Mouse (Mus musculus): ENCODE measurements around the gene Nlgn1. TPM values are rescaled to one million over a fixed set of nuclear protein-coding genes. Genes with fewer than 3 reads are reported as not detected.

Nlgn1 gene
- 0.07 and 0.28 TPM in 2 replicates for polyA plus RNA-seq (2016; fragmentation: Nextera tagmentation; extraction: Ambion mirVana)

DNA sequence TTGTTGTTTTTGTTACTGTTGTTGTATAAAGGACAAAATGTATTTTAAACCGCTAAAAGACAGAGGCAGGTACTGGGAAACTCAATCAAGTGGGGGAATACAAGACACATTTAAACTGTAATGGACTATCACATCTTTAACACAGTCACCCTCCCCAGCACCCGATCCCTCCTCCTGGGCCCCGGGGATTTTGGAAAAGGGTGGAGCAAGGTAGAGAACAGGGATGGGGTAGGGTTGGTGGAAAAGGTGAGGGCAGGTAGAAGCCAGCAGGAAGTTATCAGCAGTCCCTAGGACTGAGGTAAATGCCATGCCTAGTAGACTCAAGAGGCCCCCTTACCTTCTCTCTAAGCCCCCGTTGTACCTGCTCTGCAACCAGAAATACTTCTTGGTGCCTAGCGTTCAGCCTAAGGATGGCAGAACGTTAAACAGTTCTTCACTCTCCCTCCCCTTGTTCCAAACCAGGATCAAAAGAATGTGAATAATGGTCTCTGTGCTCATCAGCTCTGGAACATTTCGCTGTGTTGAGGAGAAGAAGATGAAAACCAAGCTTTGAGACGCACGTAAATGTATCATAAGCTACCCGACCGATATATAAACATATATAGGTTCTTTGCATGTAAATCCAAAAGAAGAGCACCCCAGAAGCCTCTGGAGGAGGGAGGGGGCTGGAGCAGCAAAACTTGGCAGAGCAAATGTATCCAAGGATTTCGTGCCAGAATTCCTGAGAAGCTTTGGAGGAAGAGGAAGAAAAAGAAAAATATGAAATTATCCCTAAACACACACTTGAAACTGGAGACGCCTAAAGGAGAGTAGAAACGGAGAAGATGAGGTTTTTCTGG is at the start of gene Nlgn1:
Nlgn1 (minus strand) TSS at position 61 of the 839 bp plus-strand sequence.
- no peak for DNase-seq (ENCODE audit: low spot score)

DNA sequence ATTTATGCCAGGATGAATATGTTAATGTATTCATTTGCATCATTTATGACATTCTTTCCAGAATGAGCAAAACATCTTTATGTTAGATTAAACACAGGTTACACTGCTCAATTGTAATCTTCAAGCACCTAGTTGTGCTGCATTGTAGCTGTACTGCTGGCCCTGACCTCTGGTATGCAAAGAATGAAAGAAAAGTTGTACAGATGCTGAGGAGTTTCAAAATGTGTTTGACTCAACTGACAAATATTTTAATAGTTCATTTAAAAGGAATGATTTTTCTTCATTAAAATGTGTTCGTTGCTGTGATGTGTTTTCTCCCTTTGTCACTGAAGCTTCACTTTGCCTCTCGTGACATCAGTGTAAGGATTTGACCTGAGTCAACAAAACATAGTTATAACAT is 46.0 kb upstream of the Nlgn1 start:
- Histone ChIP-seq H3K9me3 (no peaks in the 10 kb centered on the region), H3K27ac (no peak overlapping the region), H3K36me3 (no peaks in the 10 kb centered on the region), H3K27me3 (ENCODE audit: insufficient read depth, poor library complexity, severe bottlenecking) (no peaks in the 10 kb centered on the region), H3K4me1 (no peaks in the 10 kb centered on the region), H3K4me3 (no peak overlapping the region)
- DNase-seq (ENCODE audit: low spot score): no peak
- 74% methylated on average over 2 of the region's 2 CpGs for WGBS

More for the DNA sequence above, at the start of gene Nlgn1:
- Histone ChIP-seq H3K4me1 (peaks cover 14% of the 10 kb centered on the region), H3K9me3 (no peaks in the 10 kb centered on the region), H3K27ac (no peak within 1 kb of the TSS), H3K27me3 (ENCODE audit: insufficient read depth, poor library complexity, severe bottlenecking) (peaks cover 55% of the 10 kb centered on the region), H3K36me3 (no peaks in the 10 kb centered on the region), H3K4me3 (peak within 1 kb of the TSS; percentile 64)
- whole genome bisulfite sequencing: 3% methylated on average over 14 of the region's 14 CpGs

DNA sequence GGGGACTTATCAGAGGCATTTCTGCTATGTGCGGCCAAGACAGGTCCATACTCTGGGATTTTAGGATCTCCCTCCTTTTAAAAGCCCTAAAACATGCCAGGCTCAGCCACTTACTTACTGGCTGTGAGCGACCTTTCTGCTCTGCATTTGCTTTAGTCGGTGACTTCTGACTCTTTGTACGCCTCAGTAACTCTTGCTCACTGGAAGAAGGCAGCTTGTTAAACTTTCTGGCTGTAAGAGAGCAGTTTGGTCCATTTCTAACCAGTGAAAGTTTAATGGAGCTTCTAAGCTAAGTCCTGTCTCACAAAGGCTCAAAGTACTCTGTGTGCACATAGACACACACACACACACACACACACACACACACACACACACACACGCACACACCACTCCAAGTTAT is 22.8 kb upstream of the Nlgn1 start:
- H3K27ac ChIP-seq: no peak overlapping the region
- no peak overlapping the region for H3K4me3 ChIP-seq
- no peaks in the 10 kb centered on the region for H3K4me1 ChIP-seq
- no peak for DNase-seq (ENCODE audit: low spot score)
- no peaks in the 10 kb centered on the region for H3K27me3 ChIP-seq (ENCODE audit: insufficient read depth, poor library complexity, severe bottlenecking)
- no peaks in the 10 kb centered on the region for H3K9me3 ChIP-seq
- 84% methylated on average over 5 of the region's 5 CpGs for WGBS
- H3K36me3 ChIP-seq: no peaks in the 10 kb centered on the region

DNA sequence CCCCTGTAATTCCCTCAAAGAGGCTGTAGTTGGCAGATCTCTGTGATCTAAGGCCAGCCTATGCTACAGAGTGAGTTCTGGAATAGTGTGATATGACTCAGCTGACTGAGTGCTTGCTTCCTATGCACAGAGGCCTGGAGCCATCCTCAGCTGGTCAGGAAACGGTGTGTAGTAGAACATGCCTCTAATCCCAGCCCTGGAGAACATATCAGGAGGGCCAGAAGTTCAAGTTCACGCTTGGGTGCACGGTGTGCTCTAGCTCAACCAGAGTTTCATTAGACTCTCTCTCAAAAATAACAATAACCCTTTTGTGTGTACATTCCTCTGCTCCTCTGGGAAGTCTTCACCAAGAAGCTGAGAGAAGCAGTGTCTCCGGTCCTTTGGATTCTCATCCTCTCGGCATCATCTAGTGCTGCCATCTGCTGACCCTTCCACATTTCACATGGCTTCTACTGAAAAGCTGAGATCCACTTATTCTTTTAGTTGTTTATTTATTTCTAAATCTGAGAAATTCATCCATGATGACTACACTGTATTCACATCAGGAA is 22.3 kb upstream of the Nlgn1 start:
- Histone ChIP-seq H3K9me3 (no peaks in the 10 kb centered on the region), H3K4me1 (no peaks in the 10 kb centered on the region), H3K27me3 (ENCODE audit: insufficient read depth, poor library complexity, severe bottlenecking) (no peaks in the 10 kb centered on the region), H3K36me3 (no peaks in the 10 kb centered on the region), H3K27ac (no peak overlapping the region), H3K4me3 (no peak overlapping the region)
- no peak for DNase-seq (ENCODE audit: low spot score)
- 78% methylated on average over 5 of the region's 5 CpGs for WGBS

DNA sequence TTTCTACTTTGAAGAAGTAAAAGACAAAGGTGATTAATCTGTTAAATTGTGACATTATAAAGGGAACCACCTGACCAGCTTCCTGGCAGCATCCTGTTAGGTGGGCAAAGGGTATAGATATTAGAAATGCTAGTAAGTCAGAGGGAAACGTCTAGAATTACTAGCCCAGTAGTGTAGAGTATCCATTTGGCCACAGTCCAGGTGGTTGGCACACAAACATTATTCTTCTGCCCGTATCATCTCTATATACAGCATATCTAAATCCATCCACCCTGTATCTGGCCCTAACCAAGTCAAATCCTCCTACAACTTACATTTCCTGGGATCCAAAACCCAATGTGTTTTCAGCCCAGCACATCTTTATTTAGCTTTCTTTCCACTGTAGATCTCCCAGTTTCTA is 5.2 kb upstream of the Nlgn1 start:
- H3K27ac ChIP-seq: no peak overlapping the region
- H3K4me3 ChIP-seq: no peak overlapping the region
- H3K4me1 ChIP-seq: peaks cover 7% of the 10 kb centered on the region; the same call in 1 of the 2 replicates
- H3K36me3 ChIP-seq: no peaks in the 10 kb centered on the region
- H3K27me3 ChIP-seq (ENCODE audit: insufficient read depth, poor library complexity, severe bottlenecking): peaks cover 28% of the 10 kb centered on the region
- no peaks in the 10 kb centered on the region for H3K9me3 ChIP-seq
- 68% methylated on average over 2 of the region's 2 CpGs for WGBS
- DNase-seq (ENCODE audit: low spot score): no peak

DNA sequence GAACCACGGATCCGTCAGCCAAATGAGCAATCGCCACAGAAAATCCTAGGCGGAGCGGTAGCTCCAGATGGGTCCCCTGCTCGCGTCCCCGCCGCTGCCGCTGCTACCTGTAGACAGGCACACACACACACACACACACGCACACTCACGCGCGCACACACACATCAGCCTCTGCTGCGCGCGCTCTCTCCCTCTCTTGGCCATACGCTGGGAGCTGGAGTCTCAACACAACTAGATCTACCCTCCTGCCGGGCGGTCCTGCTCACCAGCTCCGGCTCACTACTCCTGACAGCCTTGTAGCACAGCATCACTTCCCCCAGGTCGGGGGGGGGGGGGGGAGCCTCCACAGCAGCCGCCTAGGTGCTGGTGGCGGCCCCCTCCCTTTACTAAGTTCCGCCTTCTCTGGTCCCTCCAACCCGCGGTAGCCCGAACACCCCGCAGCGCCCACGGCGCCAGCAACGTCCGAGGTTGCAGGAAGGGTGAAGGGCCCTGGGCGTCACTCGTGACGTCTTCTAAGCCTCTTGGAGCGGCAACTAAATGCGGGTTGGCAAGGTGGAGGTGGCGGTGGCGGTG is 1.1 kb upstream of the Nlgn1 start:
- no peaks in the 10 kb centered on the region for H3K9me3 ChIP-seq
- no peaks in the 10 kb centered on the region for H3K36me3 ChIP-seq
- 1% methylated on average over 38 of the region's 41 CpGs for WGBS
- peak; percentile 74 for DNase-seq (ENCODE audit: low spot score)
- peaks cover 55% of the 10 kb centered on the region for H3K27me3 ChIP-seq (ENCODE audit: insufficient read depth, poor library complexity, severe bottlenecking)
- H3K4me3 ChIP-seq: peak overlapping the region; percentile 64
- H3K27ac ChIP-seq: no peak overlapping the region
- peaks cover 14% of the 10 kb centered on the region for H3K4me1 ChIP-seq

DNA sequence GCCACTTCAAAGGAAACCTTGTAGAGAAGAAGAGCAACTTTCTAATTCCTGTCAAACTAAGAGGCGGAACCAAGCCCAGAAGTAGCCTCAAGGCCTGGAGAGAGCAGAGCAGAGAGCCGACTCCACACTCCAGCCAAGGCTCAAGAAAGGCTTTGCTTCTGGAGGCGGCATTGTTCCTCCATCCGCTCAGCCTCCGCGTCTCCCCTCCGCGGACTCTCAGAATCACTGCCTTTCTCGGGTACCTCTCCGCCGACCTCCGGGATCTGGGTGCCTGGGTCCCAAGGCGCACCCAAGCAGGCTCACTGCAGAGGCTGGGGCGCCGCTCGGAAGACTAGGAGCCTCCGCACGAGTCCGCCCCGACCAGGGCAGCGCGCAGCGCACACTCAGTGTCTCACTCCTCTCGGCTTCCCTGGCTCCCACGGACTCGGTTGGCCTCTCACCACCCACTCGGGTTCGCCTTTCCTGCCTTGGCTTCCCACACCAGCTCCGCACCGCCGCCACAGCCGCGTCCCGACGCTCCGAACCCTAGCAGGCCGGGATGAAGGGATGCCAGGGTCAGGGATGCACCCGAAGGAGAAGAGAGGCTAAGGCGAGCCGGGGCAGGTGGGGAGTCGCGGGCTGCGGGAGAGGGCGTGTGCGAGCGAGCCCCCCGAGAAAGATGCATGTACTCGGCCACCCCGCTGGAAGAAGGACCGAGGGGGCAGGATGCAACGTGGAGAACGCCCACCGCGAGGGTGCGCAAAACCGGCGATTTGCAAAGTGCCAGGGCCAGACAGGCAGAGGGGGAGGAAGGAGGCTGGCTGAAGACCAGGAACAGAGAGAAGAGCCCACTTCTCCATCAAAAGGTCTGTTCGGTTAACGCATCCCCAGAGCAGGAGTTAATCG is 841 bp downstream of the Nlgn1 start:
- DNase-seq (ENCODE audit: low spot score): peak; percentile 75
- Histone ChIP-seq H3K36me3 (no peaks in the 10 kb centered on the region), H3K4me1 (peaks cover 14% of the 10 kb centered on the region), H3K9me3 (no peaks in the 10 kb centered on the region), H3K27ac (no peak overlapping the region), H3K4me3 (peak overlapping the region; percentile 64), H3K27me3 (ENCODE audit: insufficient read depth, poor library complexity, severe bottlenecking) (peaks cover 55% of the 10 kb centered on the region)
- WGBS: under 1% methylated on average over 60 of the region's 60 CpGs

DNA sequence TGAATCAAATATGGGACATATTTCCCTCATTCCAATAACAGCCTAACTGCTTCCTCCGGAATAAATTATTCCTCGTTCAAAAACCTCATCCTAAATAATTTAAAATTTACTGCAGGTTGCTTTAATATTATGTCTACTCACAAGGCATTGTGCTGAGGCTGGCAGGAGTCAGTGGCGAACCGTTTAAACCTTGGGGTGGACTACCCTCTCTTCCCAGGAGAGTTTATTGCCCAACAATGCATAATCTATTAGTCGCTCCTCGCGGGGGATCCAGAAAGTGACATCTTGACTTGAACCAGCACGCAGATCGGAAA is 1.4 kb downstream of the Nlgn1 start:
- Histone ChIP-seq H3K27me3 (ENCODE audit: insufficient read depth, poor library complexity, severe bottlenecking) (peaks cover 55% of the 10 kb centered on the region), H3K27ac (no peak overlapping the region), H3K9me3 (no peaks in the 10 kb centered on the region), H3K4me1 (peaks cover 14% of the 10 kb centered on the region), H3K36me3 (no peaks in the 10 kb centered on the region), H3K4me3 (peak overlapping the region; percentile 64)
- no peak for DNase-seq (ENCODE audit: low spot score)
- WGBS: 11% methylated on average over 9 of the region's 9 CpGs

DNA sequence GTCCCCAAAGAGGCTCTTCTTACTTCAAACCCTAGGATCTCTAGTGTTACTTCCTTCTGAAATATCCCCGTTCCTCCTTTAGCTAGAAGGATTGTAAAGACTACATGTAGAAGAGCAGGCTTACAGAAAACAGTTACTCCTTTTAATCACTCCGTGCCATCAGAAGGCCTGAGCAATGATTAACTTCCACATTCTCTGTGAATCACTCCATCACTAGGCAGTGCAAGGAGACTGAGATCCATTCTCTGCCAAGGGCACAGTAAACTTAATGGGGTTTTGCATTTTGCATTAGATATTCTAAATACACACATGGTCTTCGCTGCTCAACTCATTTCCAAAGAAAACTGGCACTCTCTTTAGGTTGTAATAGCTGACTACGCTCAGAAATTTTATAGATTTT is 2.2 kb downstream of the Nlgn1 start:
- H3K36me3 ChIP-seq: no peaks in the 10 kb centered on the region
- no peak overlapping the region for H3K27ac ChIP-seq
- no peak for DNase-seq (ENCODE audit: low spot score)
- peaks cover 14% of the 10 kb centered on the region for H3K4me1 ChIP-seq
- no peak overlapping the region for H3K4me3 ChIP-seq
- WGBS: 67% methylated on average over 4 of the region's 4 CpGs
- H3K9me3 ChIP-seq: no peaks in the 10 kb centered on the region
- peaks cover 50% of the 10 kb centered on the region for H3K27me3 ChIP-seq (ENCODE audit: insufficient read depth, poor library complexity, severe bottlenecking)

DNA sequence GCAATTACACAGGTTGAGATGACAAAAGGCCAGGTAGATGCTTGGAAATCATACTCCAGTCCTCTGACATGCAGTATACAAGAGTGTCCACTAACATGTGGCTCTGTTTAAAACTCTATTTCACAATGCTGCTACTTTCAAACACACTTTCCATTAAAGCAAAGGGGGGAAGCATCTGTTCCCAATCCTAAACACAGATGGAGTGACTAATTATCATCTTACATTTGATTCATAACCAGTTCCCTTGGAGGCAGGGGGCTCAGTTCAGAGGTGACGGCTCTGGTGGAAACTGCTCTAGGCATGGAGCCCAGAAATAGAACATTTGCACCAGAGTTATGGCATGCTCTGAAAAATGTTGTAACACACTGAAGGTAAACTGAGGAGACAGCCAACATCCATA is 7.8 kb downstream of the Nlgn1 start:
- 68% methylated on average over 1 of the region's 1 CpGs for WGBS
- H3K4me1 ChIP-seq: no peaks in the 10 kb centered on the region
- no peak overlapping the region for H3K27ac ChIP-seq
- no peak overlapping the region for H3K4me3 ChIP-seq
- H3K9me3 ChIP-seq: no peaks in the 10 kb centered on the region
- no peak for DNase-seq (ENCODE audit: low spot score)
- no peaks in the 10 kb centered on the region for H3K36me3 ChIP-seq
- H3K27me3 ChIP-seq (ENCODE audit: insufficient read depth, poor library complexity, severe bottlenecking): no peaks in the 10 kb centered on the region; the same call in 1 of the 2 replicates

DNA sequence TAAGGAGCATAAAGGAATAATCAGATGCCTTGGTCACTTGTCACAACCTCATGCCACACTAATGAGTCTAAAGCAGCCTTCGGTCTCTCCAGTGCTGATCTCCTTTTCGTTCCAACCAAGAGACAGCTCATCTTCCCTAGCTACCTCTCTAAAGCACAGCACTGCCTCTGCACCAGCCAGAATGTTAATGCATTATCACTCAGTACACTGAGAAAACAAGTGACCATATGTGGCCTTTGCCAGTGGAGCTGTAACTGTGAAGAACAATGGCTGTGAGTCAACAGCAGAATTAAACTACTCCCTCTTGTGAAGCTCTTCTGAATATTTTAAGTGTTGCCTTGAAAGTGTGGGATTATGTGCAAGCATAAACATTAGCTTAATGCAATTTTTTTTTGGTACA is 14.9 kb downstream of the Nlgn1 start:
- DNase-seq (ENCODE audit: low spot score): no peak
- 77% methylated on average over 2 of the region's 2 CpGs for WGBS

DNA sequence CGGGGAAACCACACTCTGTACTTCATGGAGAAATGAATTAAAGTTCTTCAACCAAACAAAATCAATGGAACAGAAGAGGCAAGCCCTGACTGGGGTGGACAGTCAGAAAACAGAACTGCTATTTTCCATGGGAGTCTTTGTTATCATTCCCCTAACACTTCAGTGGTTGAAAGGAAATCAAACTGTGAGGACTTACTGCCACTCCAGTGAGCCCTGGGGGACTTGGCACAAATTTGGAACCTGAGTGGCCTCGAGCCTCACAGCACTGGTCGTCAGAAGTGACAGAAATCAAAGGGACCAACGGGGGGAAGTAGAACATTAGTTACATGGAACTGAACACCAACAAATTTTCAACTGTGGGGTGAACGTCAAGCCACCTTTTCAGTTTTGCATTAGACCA is 34.4 kb downstream of the Nlgn1 start:
- DNase-seq (ENCODE audit: low spot score): no peak
- Histone ChIP-seq H3K36me3 (no peaks in the 10 kb centered on the region), H3K4me3 (no peak overlapping the region), H3K4me1 (no peaks in the 10 kb centered on the region), H3K9me3 (no peaks in the 10 kb centered on the region), H3K27me3 (ENCODE audit: insufficient read depth, poor library complexity, severe bottlenecking) (no peaks in the 10 kb centered on the region), H3K27ac (no peak overlapping the region)
- 63% methylated on average over 5 of the region's 5 CpGs for WGBS

More for the DNA sequence above, 14.9 kb downstream of the Nlgn1 start:
- H3K4me3 ChIP-seq: no peak overlapping the region
- H3K27me3 ChIP-seq (ENCODE audit: insufficient read depth, poor library complexity, severe bottlenecking): no peaks in the 10 kb centered on the region
- no peaks in the 10 kb centered on the region for H3K9me3 ChIP-seq
- H3K4me1 ChIP-seq: no peaks in the 10 kb centered on the region
- no peak overlapping the region for H3K27ac ChIP-seq
- no peaks in the 10 kb centered on the region for H3K36me3 ChIP-seq

All from heart, embryonic 10.5 days (tissue).